Mouse (Mus musculus) forebrain, embryonic 10.5 days (tissue): ENCODE results near the gene Nckap5l. TPM values are rescaled to one million over a fixed set of nuclear protein-coding genes. Genes with fewer than 3 reads are reported as not detected.

Experiments used
- DNase-seq: peaks from one replicate; pipeline ENCODE4 v3.0.0-alpha.2; 2017; ENCODE audit warnings: low spot score; ENCODE audit errors: extremely low spot score
- H3K27ac ChIP-seq: fragments of 300-500 bp; sonication (generic); 2 replicates; pipeline ENCODE4 v1.5.1; 2016; ENCODE audit warnings: mild to moderate bottlenecking
- H3K27me3 ChIP-seq: fragments of 300-500 bp; sonication (generic); 2 replicates; pipeline ENCODE4 v1.6.1; 2016; ENCODE audit warnings: mild to moderate bottlenecking; ENCODE audit not compliant: poor library complexity, severe bottlenecking
- H3K36me3 ChIP-seq: fragments of 300-500 bp; sonication (generic); replicated peaks from 2 replicates; pipeline ENCODE4 v1.6.1; 2016; ENCODE audit warnings: mild to moderate bottlenecking, moderate library complexity
- H3K4me1 ChIP-seq: fragments of 300-500 bp; sonication (generic); 2 replicates; pipeline ENCODE4 v1.6.1; 2016
- H3K4me3 ChIP-seq: fragments of 300-500 bp; sonication (generic); 2 replicates; pipeline ENCODE4 v1.5.1; 2016; ENCODE audit warnings: mild to moderate bottlenecking, moderate library complexity
- H3K9me3 ChIP-seq: fragments of 300-500 bp; sonication (generic); 2 replicates; pipeline ENCODE4 v1.6.1; 2016; ENCODE audit warnings: mild to moderate bottlenecking, moderate library complexity
- WGBS: fragments of 180-500 bp; shearing (Covaris S2); methylation state at CpG from one replicate; pipeline ENCODE4 v1.1.7; 2016; 5-methylcytosine and 5-hydroxymethylcytosine counted together
- polyA plus RNA-seq: library from polyadenylated mRNA; unstranded; fragments of >200 nt; fragmentation: Nextera tagmentation; extraction: Ambion mirVana; gene quantifications from 2 replicates; pipeline ENCODE4 v1.2.1, GENCODE M21; 2016

Nckap5l gene
- polyA plus RNA-seq, 1 experiment from 2014 or later: 13.7 TPM

DNA sequence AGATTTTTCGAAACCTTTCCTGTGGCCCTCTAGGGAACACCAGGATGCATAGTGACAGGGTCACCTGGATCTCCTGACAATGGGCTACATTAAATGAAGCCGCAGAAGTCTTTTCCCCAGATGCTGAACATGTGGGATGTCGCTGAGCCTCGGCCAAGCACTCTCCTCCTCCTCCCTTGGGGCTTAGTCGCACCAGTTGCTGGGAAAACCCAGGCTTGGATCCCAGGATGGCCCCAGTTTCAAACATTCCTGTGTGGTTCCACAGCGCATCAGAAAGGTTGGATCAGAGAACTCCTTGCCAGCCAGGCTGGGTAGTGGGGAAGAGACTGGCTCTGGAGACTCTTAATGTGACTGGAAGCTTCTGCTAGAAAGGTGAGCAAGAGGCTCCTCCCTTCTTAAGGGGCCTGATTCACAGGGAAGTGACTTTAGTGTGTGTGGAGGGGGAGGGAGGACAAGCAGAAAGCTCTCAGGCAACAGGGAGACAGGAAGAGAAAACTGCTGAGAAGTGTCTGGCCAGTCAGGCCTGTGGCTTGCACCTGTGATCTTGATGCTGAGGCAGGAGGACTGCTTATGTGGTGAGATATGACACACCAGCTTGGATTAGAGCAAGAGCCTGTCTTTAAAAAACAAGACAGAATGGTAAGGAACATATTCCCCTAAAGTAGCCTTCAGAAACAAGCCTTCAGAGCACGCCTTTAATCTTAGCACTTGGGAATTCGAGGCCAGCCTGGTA, 18.4 kb downstream of the Nckap5l start:
- WGBS: 86% methylated on average over 8 of the region's 8 CpGs
- H3K4me1 ChIP-seq: peaks cover 33% of the 10 kb centered on the region
- peaks cover 41% of the 10 kb centered on the region for H3K36me3 ChIP-seq
- H3K27ac ChIP-seq: no peak overlapping the region
- no peaks in the 10 kb centered on the region for H3K9me3 ChIP-seq
- no peak overlapping the region for H3K4me3 ChIP-seq
- no peak for DNase-seq
- H3K27me3 ChIP-seq: no peaks in the 10 kb centered on the region

DNA sequence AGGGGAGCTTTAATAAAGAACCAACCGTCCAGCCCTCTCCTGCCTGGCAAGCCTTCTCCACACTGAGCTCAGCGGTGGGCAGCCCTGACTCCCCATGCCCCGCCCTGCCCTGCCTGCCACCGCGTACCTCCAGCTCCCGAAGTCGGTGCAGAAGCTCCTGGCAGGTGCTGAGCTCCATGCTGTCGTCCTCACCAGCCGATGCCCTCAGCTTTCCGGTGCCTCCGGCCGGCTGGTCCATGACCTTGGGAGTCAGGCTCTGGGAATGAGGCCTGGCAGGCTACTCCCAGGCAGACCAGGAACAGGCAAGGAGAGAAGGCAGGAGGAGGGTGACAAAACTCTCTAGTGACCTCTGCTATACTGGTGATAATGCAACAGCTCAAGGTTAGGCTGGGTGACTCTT, 23.6 kb downstream of the Nckap5l start:
- H3K4me3 ChIP-seq: peak overlapping the region; percentile 9; the same call in 1 of the 2 replicates
- 91% methylated on average over 12 of the region's 12 CpGs for WGBS
- 0 out of 2 replicates have a peak overlapping the region, but pooled peaks have one; percentile 41 for H3K27ac ChIP-seq
- no peak for DNase-seq
- H3K36me3 ChIP-seq: peaks cover 86% of the 10 kb centered on the region
- peaks cover 19% of the 10 kb centered on the region for H3K4me1 ChIP-seq
- no peaks in the 10 kb centered on the region for H3K27me3 ChIP-seq
- H3K9me3 ChIP-seq: no peaks in the 10 kb centered on the region

DNA sequence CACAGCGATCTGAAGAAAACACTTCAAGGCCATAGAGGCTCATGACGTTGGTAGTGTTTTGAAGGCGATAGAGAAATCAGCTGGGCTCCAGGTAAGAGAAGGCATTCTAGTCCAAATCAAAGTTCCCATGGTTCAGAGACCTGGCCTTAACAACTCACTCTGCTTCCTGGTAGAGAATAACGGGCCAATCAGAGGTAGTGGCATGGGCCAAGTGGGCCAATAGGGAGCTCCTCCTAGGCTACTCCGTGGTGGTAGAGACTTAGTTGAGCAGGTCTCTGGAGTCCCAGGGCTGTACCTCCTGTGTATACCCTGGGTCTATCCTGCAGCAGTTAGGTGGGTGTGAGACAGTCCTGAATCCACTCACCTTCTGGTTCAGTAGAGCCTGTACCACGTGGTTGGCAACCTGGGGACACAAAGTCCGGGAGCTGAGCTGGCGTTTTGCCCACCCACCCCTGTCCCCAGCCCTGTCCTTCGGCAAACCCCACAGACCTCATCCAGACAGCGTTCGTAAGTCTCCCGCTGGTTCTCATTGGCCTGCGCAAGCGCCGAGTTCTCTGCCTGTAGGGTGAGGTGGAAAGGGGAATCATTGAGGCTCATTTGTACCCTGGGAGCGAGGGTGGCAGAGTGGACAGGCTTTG, 24.3 kb downstream of the Nckap5l start:
- Histone ChIP-seq H3K27me3 (no peaks in the 10 kb centered on the region), H3K9me3 (no peaks in the 10 kb centered on the region), H3K4me1 (peaks cover 19% of the 10 kb centered on the region), H3K36me3 (peaks cover 86% of the 10 kb centered on the region), H3K27ac (no peak overlapping the region), H3K4me3 (no peak overlapping the region)
- DNase-seq: no peak
- WGBS: 91% methylated on average over 16 of the region's 16 CpGs

DNA sequence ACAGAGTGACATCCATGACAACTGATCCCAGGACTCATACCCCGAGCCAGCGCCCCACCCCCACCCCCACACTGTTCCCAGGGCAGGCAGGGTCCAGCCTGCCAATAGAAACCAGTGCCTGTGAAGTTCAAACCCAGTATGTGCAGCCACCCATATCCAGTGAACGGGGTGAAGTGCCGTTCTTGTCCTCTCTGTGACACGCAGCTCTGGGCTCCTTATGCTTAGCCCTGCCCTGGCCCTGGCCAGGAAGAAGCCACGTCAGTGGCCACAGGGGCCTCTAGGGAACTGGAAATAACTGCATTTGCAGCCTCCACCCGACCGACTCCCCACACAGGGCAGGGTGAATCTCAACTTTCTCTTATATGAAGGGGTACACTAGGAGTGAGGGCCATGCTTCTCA, 25.6 kb downstream of the Nckap5l start:
- Histone ChIP-seq H3K27me3 (no peaks in the 10 kb centered on the region), H3K27ac (no peak overlapping the region), H3K9me3 (no peaks in the 10 kb centered on the region), H3K4me3 (no peak overlapping the region), H3K36me3 (peaks cover 89% of the 10 kb centered on the region), H3K4me1 (peaks cover 16% of the 10 kb centered on the region)
- DNase-seq: no peak
- 90% methylated on average over 8 of the region's 8 CpGs for WGBS

DNA sequence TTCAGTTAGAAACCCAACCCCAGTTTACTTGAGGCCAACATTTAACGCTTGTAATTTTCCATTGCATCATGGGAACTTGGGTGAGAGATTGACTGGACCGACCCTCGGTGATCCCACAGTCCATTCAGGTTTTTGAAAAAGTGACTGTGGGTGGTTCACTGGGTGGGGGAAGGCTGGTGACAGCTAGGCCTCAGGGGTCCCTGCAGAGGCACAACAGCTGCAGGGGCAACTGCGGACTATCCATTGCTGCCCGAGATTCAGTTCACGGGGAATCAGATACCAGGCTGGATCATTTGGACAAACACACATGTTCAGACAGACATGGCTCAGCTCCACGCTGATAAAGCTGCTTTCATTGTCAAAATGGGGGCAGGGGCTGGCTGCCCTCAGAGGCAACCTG, 26.0 kb downstream of the Nckap5l start:
- H3K4me3 ChIP-seq: no peak overlapping the region
- no peak overlapping the region for H3K27ac ChIP-seq
- no peaks in the 10 kb centered on the region for H3K27me3 ChIP-seq
- no peaks in the 10 kb centered on the region for H3K9me3 ChIP-seq
- no peak for DNase-seq
- H3K36me3 ChIP-seq: peaks cover 89% of the 10 kb centered on the region
- H3K4me1 ChIP-seq: peaks cover 11% of the 10 kb centered on the region
- 94% methylated on average over 7 of the region's 7 CpGs for WGBS

DNA sequence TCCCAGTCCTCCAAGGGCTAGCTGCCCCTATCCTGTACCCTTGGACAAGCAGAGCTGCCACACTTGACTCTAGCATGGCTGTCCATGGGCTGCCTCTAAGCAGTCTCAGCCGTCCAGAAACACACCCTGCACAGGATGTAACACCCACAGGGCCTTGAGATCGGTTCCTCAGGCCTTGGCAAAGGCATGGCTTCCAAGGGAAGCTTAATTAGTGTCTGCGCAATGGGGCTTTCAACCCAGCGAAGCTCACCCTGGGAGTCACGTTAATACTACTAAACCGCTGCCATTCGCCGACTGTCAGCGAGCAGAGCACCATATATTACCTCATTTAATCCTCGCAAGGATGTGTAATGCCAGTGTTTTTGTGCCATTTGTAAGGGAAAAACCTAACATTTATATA, 26.5 kb downstream of the Nckap5l start:
- no peak overlapping the region for H3K4me3 ChIP-seq
- no peaks in the 10 kb centered on the region for H3K9me3 ChIP-seq
- no peak overlapping the region for H3K27ac ChIP-seq
- H3K4me1 ChIP-seq: peaks cover 7% of the 10 kb centered on the region
- peaks cover 89% of the 10 kb centered on the region for H3K36me3 ChIP-seq
- H3K27me3 ChIP-seq: no peaks in the 10 kb centered on the region
- DNase-seq: no peak
- 93% methylated on average over 10 of the region's 10 CpGs for WGBS

DNA sequence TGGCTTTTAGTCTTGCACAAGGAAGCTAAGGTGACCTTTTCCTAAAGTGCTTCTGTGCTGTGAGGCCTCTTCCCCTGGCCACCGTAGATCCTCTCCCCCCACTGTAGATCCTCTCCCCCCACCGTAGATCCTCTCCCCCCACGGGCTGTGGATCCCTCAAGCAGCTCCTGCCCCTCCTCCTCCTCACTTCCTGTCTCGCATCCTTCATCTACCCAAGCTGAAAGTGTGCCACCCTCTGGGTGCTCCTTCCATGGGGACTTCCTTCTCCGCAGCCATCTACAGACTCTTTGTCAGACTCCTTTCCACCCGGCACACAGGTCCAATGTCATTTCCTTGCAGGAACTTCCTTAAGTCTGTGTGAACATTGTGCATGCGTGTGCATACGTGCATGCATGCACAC, 27.2 kb downstream of the Nckap5l start:
- WGBS: 90% methylated on average over 8 of the region's 8 CpGs
- H3K36me3 ChIP-seq: peaks cover 96% of the 10 kb centered on the region

DNA sequence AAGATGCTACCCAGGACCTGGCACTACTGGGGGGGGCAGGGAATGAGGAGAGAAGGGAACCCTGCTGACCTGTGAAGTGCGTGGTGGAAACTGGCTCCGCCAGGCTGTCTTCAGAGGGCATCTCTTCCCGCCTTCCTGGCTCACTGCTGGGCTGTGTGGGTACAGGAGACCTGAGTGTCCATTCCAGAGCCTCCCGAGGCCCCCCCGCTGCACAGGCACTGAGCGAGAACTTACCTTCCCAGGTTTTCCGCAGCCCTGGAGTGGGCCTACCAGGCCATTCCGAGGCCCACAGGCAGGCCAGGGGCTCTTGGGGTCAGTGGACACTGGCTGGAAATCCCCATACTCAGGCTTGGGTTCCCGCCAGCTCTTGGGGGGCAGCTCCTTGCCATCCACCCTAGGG, 33.7 kb downstream of the Nckap5l start:
- no peak overlapping the region for H3K4me3 ChIP-seq
- WGBS: 89% methylated on average over 9 of the region's 9 CpGs
- peaks cover 77% of the 10 kb centered on the region for H3K36me3 ChIP-seq
- no peaks in the 10 kb centered on the region for H3K27me3 ChIP-seq
- peak overlapping the region; percentile 65; the same call in 1 of the 2 replicates for H3K27ac ChIP-seq
- H3K9me3 ChIP-seq: no peaks in the 10 kb centered on the region
- peaks cover 19% of the 10 kb centered on the region for H3K4me1 ChIP-seq
- no peak for DNase-seq

More for the DNA sequence above, 27.2 kb downstream of the Nckap5l start:
- Histone ChIP-seq H3K4me1 (0 out of 2 replicates have a peak, but pooled peaks cover 2% of the 10 kb centered on the region), H3K27me3 (no peaks in the 10 kb centered on the region), H3K4me3 (no peak overlapping the region), H3K9me3 (no peaks in the 10 kb centered on the region), H3K27ac (no peak overlapping the region)
- no peak for DNase-seq

DNA sequence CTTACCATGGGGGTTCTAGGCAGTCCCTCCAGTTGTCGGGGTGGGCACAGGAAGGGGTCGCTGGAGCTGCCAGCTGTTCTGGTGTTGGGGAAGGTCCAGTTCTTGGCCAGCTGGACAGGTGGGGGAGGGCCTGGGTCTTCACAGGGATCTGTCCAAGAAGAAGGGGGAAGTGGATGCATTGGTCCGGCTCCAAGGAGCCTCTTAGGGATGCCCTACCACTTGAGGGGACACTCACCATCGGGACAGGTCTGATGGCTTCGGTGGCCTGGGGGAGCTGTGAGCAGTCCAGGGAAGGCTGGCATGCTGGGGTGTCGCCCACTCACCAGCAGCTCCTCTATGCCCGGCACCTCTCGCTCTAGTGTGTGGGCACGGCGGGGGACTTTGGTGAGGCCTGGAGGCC, 34.4 kb downstream of the Nckap5l start:
- peaks cover 19% of the 10 kb centered on the region for H3K4me1 ChIP-seq
- WGBS: 95% methylated on average over 10 of the region's 10 CpGs
- no peak for DNase-seq

DNA sequence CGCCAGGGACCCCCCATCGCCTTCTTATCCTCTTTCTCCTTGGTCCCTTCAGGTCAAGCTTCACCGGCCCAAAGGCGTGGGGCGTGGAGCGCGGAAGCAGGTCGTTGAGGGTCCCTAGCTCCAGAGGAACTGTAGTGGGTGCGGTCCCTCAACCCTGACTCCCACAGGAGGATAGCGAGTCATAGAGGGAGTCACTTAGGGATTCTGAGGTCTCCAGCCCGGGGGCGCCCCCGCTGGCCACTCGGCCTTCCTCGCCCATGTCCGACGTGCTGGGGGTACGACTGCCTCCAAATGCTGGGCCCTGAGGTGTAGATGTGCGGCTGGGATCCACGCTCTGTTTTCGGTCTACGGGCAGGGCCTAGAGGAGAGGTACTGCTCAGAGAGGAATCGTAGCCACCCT, 35.0 kb downstream of the Nckap5l start:
- Histone ChIP-seq H3K4me3 (no peak overlapping the region), H3K27ac (peak overlapping the region; percentile 65), H3K27me3 (no peaks in the 10 kb centered on the region), H3K9me3 (no peaks in the 10 kb centered on the region), H3K4me1 (peaks cover 25% of the 10 kb centered on the region), H3K36me3 (peaks cover 64% of the 10 kb centered on the region)
- DNase-seq: no peak
- 94% methylated on average over 23 of the region's 23 CpGs for WGBS

More for the DNA sequence above, 34.4 kb downstream of the Nckap5l start:
- Histone ChIP-seq H3K27ac (peak overlapping the region; percentile 65), H3K9me3 (no peaks in the 10 kb centered on the region), H3K4me3 (no peak overlapping the region), H3K27me3 (no peaks in the 10 kb centered on the region), H3K36me3 (peaks cover 69% of the 10 kb centered on the region)

DNA sequence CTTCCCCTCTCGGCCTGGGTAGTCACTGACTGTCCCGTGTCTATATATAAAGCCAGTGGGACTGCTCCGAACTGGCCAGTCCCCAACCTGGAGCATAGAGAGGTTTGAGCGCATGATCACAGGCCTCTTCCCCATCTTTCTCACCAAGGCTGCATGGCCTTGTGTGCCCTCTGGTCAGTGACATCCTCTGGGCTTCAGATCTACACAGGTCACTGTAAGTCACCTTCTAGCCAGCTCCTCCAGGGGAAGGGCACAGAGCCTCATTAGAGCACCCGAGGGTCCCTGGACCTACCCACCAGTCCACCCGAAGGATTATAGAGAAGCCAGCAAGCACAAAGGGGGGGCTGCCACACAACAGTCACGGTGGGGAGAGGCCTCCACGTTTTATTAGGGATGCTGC, 35.9 kb downstream of the Nckap5l start:
- H3K4me1 ChIP-seq: peaks cover 29% of the 10 kb centered on the region
- peaks cover 55% of the 10 kb centered on the region for H3K36me3 ChIP-seq
- H3K4me3 ChIP-seq: no peak overlapping the region
- no peaks in the 10 kb centered on the region for H3K9me3 ChIP-seq
- WGBS: 89% methylated on average over 8 of the region's 8 CpGs
- no peaks in the 10 kb centered on the region for H3K27me3 ChIP-seq
- H3K27ac ChIP-seq: peak overlapping the region; percentile 91
- DNase-seq: no peak

DNA sequence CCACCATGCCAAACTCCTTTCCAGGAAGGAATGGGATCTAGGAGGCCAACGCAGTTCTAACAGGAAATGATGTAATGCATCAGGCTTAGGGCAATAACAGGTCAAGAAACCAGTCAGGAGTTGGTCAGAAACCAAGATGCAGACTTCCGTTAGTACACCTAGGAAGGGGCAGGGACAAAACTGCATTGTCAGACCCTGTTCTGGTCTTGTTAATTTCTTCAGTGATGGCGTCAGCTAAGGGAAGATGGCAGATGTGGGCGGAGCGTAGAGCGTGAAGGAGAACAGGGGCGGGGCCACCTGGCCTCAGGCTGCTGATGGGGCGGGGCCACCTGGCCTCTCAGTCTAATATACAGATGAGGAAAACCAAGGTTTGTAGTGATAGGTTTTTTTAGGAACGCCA, 36.4 kb downstream of the Nckap5l start:
- H3K27me3 ChIP-seq: no peaks in the 10 kb centered on the region
- 82% methylated on average over 9 of the region's 9 CpGs for WGBS

DNA sequence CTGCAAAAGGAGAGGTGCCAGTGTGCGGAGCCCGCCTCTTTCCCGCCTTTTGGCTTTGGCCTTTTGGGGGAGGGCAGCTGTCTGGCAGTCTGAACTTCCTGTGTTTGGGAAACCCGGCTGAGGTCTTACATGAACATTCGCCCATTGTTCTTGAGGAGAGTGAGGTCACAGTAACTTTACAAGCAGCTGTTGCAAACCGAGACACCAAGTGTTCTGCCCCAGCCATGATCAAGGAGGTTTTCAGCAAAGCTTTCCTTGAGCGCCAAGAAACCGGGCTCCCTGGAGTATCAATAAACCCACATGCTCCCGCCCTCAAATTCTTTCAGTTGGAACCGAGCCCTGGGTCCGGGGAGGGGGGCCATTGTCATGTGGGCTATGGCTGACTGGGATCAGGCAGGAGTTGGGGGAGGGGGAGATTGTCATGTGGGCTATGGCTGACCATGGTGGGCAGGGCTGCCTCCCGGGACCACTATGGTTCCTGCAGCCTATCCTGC, 37.0 kb downstream of the Nckap5l start:
- no peaks in the 10 kb centered on the region for H3K9me3 ChIP-seq
- DNase-seq: peak; percentile 80
- H3K27ac ChIP-seq: peak overlapping the region; percentile 91
- no peaks in the 10 kb centered on the region for H3K27me3 ChIP-seq
- H3K4me3 ChIP-seq: peak overlapping the region; percentile 26
- peaks cover 44% of the 10 kb centered on the region for H3K36me3 ChIP-seq
- 23% methylated on average over 12 of the region's 12 CpGs for WGBS
- peaks cover 32% of the 10 kb centered on the region for H3K4me1 ChIP-seq

More for the DNA sequence above, 36.4 kb downstream of the Nckap5l start:
- no peak for DNase-seq
- Histone ChIP-seq H3K9me3 (no peaks in the 10 kb centered on the region), H3K4me1 (peaks cover 31% of the 10 kb centered on the region), H3K27ac (peak overlapping the region; percentile 91), H3K36me3 (peaks cover 50% of the 10 kb centered on the region), H3K4me3 (peak overlapping the region; percentile 26; the same call in 1 of the 2 replicates)
